Comparison of ENCODE assay signal across 12 mouse cellular contexts in genomic region chr11:117418939-117419338, GRCm38 (mm10).
DNase-seq lines count a peak whose midpoint lies in the region; ATAC-seq and TF ChIP-seq lines count a peak whose summit lies in the region.
"Had no signal": no experiment of that assay in that cellular context is flagged by ENCODE, and none has a peak within 500 bp of the region (broad histone marks: within the 10 kb centered on the region; RNA-seq: fewer than 3 reads in every experiment).

No protein-coding gene starts in this region.

- no peak overlapping the region for H3K27ac ChIP-seq in heart, embryonic 12.5 days (ENCODE audit: poor library complexity, severe bottlenecking)
- H3K27ac ChIP-seq in heart, postnatal 0 days (ENCODE audit: low read depth): no peak overlapping the region
- no peak overlapping the region for H3K27ac ChIP-seq in midbrain, embryonic 16.5 days (ENCODE audit: low read length)
- H3K27ac ChIP-seq: midbrain, embryonic 12.5 days; stomach, embryonic 15.5 days had no signal

- H3K4me2 ChIP-seq in heart, embryonic 12.5 days: no peak overlapping the region
- H3K4me2 ChIP-seq in heart, postnatal 0 days (ENCODE audit: low read depth, low read length): no peak overlapping the region
- H3K4me2 ChIP-seq in midbrain, embryonic 16.5 days (ENCODE audit: low read length): no peak overlapping the region
- H3K4me2 ChIP-seq: stomach, embryonic 15.5 days had no signal

- DNase-seq in heart, adult 11 months: peak; percentile 99
- DNase-seq in forelimb bud, embryonic 11.5 days (ENCODE audit: low read depth, low spot score): peak; percentile 45
- DNase-seq in heart, postnatal 0 days (ENCODE audit: low spot score): no peak
- DNase-seq in yolk sac, embryonic 10.5 days (ENCODE audit: low spot score): peak; percentile 24
- DNase-seq in thymus, postnatal 36 days: no peak
- no peak for DNase-seq in layer of hippocampus, adult 18-20 months (ENCODE audit: low spot score in 2 of 2)
- DNase-seq: left cerebral cortex, postnatal 4 days; right cerebral cortex, postnatal 14 days had no signal

- no peak overlapping the region for H3K9ac ChIP-seq in heart, embryonic 12.5 days
- H3K9ac ChIP-seq in heart, postnatal 0 days (replicated peaks; ENCODE audit: low read depth, low read length): no peak overlapping the region
- H3K9ac ChIP-seq in midbrain, embryonic 16.5 days (ENCODE audit: low read depth, low read length): no peak overlapping the region
- H3K9ac ChIP-seq: midbrain, embryonic 12.5 days; stomach, embryonic 15.5 days had no signal

- H3K9me3 ChIP-seq in heart, embryonic 12.5 days (replicated peaks): peaks cover 4% of the 10 kb centered on the region; the same call in 1 of the 2 replicates
- no peaks in the 10 kb centered on the region for H3K9me3 ChIP-seq in heart, postnatal 0 days (replicated peaks; ENCODE audit: control insufficient read depth, low read length)
- no peaks in the 10 kb centered on the region for H3K9me3 ChIP-seq in midbrain, embryonic 16.5 days (replicated peaks; ENCODE audit: control insufficient read depth, low read length, poor library complexity, severe bottlenecking)
- H3K9me3 ChIP-seq: stomach, embryonic 15.5 days had no signal

- no peak for TF ChIP-seq EP300 in heart, postnatal 0 days (IDR thresholded peaks at IDR 0.05; ENCODE audit: low read depth)

- H3K4me3 ChIP-seq in heart, embryonic 12.5 days: no peak overlapping the region
- no peak overlapping the region for H3K4me3 ChIP-seq in heart, postnatal 0 days (ENCODE audit: low read depth, low read length)
- H3K4me3 ChIP-seq in midbrain, embryonic 16.5 days (ENCODE audit: low read depth, low read length): no peak overlapping the region
- H3K4me3 ChIP-seq: midbrain, embryonic 12.5 days; stomach, embryonic 15.5 days had no signal

- peaks cover 54% of the 10 kb centered on the region for H3K27me3 ChIP-seq in heart, embryonic 12.5 days (replicated peaks)
- H3K27me3 ChIP-seq in heart, postnatal 0 days (ENCODE audit: control insufficient read depth, insufficient read depth, low read length): peaks cover 28% of the 10 kb centered on the region
- no peaks in the 10 kb centered on the region; the same call in 1 of the 2 replicates for H3K27me3 ChIP-seq in midbrain, embryonic 16.5 days (ENCODE audit: control insufficient read depth, insufficient read depth, low read depth, low read length)

- TF ChIP-seq CTCF in heart, postnatal 0 days (IDR thresholded peaks at IDR 0.05; ENCODE audit: low read depth): no peak

- H3K4me1 ChIP-seq in heart, embryonic 12.5 days (replicated peaks): peaks cover 33% of the 10 kb centered on the region
- peaks cover 18% of the 10 kb centered on the region for H3K4me1 ChIP-seq in heart, postnatal 0 days (ENCODE audit: control insufficient read depth, insufficient read depth)
- peaks cover 21% of the 10 kb centered on the region for H3K4me1 ChIP-seq in midbrain, embryonic 16.5 days (ENCODE audit: control insufficient read depth, insufficient read depth, low read length)

- ATAC-seq in heart, embryonic 12.5 days (ENCODE audit: insufficient number of reproducible peaks, low FRiP score): no peak
- peak; percentile 61 for ATAC-seq in heart, postnatal 0 days (ENCODE audit: insufficient read depth, low read depth)
- ATAC-seq in midbrain, embryonic 16.5 days: no peak

- 50% methylated on average over 3 of the region's 3 CpGs for WGBS in heart, embryonic 12.5 days
- 35% methylated on average over 3 of the region's 3 CpGs for WGBS in heart, postnatal 0 days
- WGBS in midbrain, embryonic 16.5 days: 91% methylated on average over 3 of the region's 3 CpGs

- no peaks in the 10 kb centered on the region for H3K36me3 ChIP-seq in heart, embryonic 12.5 days
- no peaks in the 10 kb centered on the region for H3K36me3 ChIP-seq in heart, postnatal 0 days (replicated peaks; ENCODE audit: control insufficient read depth, insufficient read depth, low read length)
- no peaks in the 10 kb centered on the region for H3K36me3 ChIP-seq in midbrain, embryonic 16.5 days (ENCODE audit: control insufficient read depth, insufficient read depth, low read length)
- H3K36me3 ChIP-seq: midbrain, embryonic 12.5 days; stomach, embryonic 15.5 days had no signal

Comparison
In these comparisons a context has a peak if more than half of its experiments do, and no peak if none do; other contexts are left out.
1. DNase-seq: peak in heart, adult 11 months (single experiment), forelimb bud, embryonic 11.5 days (single experiment) and yolk sac, embryonic 10.5 days (single experiment); none in heart, postnatal 0 days (single experiment), thymus, postnatal 36 days (0 of 2) and layer of hippocampus, adult 18-20 months (0 of 2).